Mouse (Mus musculus) adipocyte (in vitro differentiated cells): ENCODE measurements around the gene Mapk1.

Experiments used
- DNase-seq: peaks from one replicate; pipeline ENCODE4 v3.0.0-alpha.2; 2016; ENCODE audit warnings: low spot score

Mapk1 gene

DNA sequence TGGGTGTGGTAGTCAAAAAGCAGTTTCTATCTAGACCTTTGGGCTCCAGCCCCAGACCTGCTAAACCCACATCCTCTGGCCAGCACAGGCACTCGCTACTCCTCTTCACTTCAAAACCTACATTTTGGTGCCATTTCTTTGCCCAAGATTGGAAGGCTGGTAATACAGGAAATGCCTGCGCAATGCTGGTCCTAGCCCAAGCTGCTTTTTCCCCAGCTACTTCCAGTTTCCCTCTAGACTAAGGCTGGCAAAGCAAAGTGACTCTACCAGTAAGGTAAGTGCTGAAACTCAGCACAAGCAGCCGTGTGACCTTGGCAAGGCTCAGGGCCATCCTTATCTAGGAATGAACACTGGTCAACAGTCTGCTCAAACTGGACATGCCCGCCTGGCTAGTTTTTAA lies 102.5 kb downstream of the Mapk1 start:
- no peak for DNase-seq

DNA sequence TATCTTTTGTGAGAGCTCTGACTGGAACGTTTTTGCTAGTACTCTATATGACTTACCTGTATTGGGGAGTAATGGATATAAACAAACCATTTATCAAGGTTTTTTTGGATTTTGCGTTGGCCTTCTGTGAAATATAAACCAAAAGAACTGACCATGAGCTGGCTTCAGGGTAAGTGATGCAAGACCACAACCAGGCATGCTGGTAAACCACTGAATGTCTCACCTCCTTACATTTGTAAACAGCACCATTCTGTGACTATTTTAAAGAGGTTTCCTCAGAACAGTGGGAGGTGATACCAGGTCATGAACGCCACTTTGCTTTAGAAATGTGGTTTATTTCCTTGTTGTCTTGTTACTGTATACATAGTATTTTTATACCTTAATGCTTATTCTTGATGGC lies 103.1 kb downstream of the Mapk1 start:
- DNase-seq, result no peak

DNA sequence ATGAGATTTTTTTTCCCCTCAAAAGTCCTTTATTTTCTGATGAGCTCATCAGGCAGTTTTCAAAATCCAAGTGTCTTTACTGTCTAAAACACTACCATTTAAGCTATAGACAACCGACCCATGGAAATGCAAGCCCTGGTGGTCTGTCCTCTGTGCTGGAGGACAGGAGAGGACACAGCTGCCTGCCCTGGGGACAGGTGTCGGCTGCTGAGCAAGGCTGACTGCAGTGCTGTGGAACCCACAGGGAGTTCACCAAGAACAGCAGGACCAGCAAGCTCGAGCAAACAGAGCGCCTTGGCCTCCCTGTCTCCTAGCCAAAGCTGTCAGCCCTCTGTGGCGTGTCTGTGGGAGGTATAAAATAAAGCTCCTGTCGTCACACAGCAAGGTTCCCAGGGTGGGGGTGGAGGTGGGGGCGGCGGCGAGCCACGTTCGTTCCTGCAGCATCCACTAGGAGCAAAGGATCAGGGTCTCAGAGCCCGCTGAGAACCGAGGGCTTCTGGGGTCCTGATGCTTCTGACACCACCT lies 103.5 kb downstream of the Mapk1 start:
- no peak for DNase-seq

DNA sequence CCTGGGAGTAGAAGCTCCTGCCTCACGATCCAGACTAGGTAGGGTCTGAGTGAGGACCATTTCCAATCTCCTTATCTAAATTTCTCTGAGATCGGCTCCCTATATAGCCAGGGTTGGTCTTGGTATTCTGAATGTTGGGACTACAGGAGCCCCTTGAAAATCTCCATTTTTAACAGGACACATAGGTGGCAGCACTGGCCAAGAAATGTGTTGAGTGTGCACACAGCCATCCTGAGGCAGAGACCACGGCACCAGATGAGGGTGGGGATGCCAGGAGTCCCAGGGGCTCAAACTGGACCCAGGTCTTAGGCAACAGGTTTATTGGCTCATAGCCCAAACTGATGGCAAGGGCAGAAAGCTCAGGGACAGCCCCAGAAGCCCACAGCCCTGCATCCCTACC lies 105.2 kb downstream of the Mapk1 start:
- no peak for DNase-seq

DNA sequence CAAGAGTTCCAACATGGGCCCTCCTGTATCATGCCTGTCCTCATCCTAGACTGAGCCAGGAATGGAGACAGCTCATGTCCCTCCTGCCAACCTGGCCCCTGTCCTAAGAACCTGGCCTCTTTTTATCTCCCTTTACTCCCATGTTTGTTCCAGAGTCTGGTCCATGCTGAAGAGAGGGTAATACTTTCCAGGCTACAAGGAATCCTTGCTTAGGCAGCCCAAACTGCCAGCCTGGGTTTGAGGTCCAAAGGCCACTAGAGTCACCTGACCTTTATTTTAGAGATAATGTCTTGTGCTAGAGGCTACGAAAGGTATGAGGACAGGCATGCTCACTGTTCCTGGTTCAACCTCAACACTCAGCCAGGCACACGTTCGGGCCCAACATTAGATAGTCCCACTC lies 113.8 kb downstream of the Mapk1 start:
- no peak for DNase-seq
